Mouse (Mus musculus) cortical plate, adult 2 months (tissue): ENCODE data around the gene En1.

Source experiments
- CTCF ChIP-seq: fragments of 200-500 bp; IDR thresholded peaks from 2 replicates; pipeline ENCODE4 v1.5.1; 2011; ENCODE audit warnings: mild to moderate bottlenecking, control low read depth, low read length; ENCODE audit not compliant: insufficient read depth; ENCODE audit errors: extremely low read depth
- POLR2A ChIP-seq: fragments of 200-500 bp; IDR thresholded peaks from 2 replicates; pipeline ENCODE4 v1.6.1; 2011; ENCODE audit warnings: mild to moderate bottlenecking, low read length, control low read depth; ENCODE audit not compliant: insufficient read depth; ENCODE audit errors: extremely low read depth

DNA sequence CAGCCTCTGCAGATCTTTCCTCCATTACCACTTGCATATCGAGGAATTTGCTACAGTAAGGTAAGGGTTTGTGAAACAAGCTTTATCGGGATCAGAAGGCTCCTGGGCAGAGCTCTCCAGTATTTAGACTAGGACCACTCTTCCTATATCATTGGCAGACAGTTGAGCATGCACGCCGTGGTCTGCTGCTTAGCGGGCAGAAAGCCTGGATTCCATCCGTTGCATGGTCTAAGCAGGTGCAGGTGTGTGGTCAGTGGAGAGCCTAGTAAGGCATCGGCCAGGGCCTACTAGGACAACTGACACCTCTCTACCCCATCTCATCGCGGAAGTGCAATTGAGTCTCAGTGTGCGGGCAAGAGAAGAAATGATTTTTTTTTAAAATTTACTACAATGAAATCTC lies 41.2 kb downstream of the En1 start:
- TF ChIP-seq CTCF (no peak), POLR2A (no peak)
